In the genomic region with DNA sequence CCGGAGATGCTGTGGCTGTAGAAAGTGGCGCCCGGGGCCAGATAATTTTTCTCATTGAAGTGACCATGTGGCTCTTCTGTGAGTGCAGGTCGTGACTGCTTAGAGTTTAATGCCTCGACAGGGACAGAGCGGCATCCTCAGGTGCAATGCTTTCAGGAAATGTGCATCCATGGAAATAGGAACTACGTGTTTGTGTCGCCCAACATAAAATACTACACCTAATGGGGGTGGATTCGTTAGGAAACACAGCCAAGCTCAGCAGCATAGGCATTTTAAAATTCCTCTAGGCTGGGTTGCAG, we compare ENCODE assay signal across 8 mouse cellular contexts. TPM values are rescaled to one million over a fixed set of nuclear protein-coding genes. Genes with fewer than 3 reads are reported as not detected.
DNase-seq lines count a peak whose midpoint lies in the region; ATAC-seq and TF ChIP-seq lines count a peak whose summit lies in the region.

No protein-coding gene starts in this region.

- H3K4me1 ChIP-seq in kidney, adult 2 months (ENCODE audit: control insufficient read depth, insufficient read depth, low read length), result no peaks in the 10 kb centered on the region; the same call in 1 of the 2 replicates
- peaks cover 13% of the 10 kb centered on the region for H3K4me1 ChIP-seq in G1E (ENCODE audit: insufficient read depth, low read depth, low read length)
- H3K4me1 ChIP-seq in embryonic facial prominence, embryonic 13.5 days, result peaks cover 14% of the 10 kb centered on the region
- H3K4me1 ChIP-seq in intestine, postnatal 0 days (replicated peaks; ENCODE audit: control insufficient read depth, insufficient read depth, low read length), result no peaks in the 10 kb centered on the region
- H3K4me1 ChIP-seq in midbrain, embryonic 14.5 days (ENCODE audit: control insufficient read depth, insufficient read depth, low read length), result peaks cover 9% of the 10 kb centered on the region; the same call in 1 of the 2 replicates

- no peaks in the 10 kb centered on the region for H3K36me3 ChIP-seq in kidney, adult 2 months (ENCODE audit: control insufficient read depth, insufficient read depth, low read length)
- peaks cover 4% of the 10 kb centered on the region for H3K36me3 ChIP-seq in G1E (replicated peaks)
- H3K36me3 ChIP-seq in embryonic facial prominence, embryonic 13.5 days, result no peaks in the 10 kb centered on the region
- no peaks in the 10 kb centered on the region for H3K36me3 ChIP-seq in intestine, postnatal 0 days (ENCODE audit: control insufficient read depth, insufficient read depth)
- no peaks in the 10 kb centered on the region for H3K36me3 ChIP-seq in midbrain, embryonic 14.5 days (ENCODE audit: control insufficient read depth, insufficient read depth, low read length)

- no peak for DNase-seq in kidney, adult 2 months
- DNase-seq in kidney, postnatal 10 days, result no peak
- DNase-seq in G1E (ENCODE audit: low spot score), result no peak
- peak; percentile 79 for DNase-seq in midbrain, embryonic 14.5 days
- no peak for DNase-seq in thymus, postnatal 0 days (ENCODE audit: low spot score)

- no peak; the same call in 1 of the 2 replicates for TF ChIP-seq CTCF in kidney, adult 2 months (conservative IDR thresholded peaks at IDR 0.05; ENCODE audit: insufficient read depth, insufficient read length, low read depth, low read length)
- no peak for TF ChIP-seq CTCF in G1E (IDR thresholded peaks at IDR 0.05; ENCODE audit: low read depth, low read length)
- no peak for TF ChIP-seq CTCF in intestine, postnatal 0 days (IDR thresholded peaks at IDR 0.05; ENCODE audit: low read depth)

- H3K9ac ChIP-seq in embryonic facial prominence, embryonic 13.5 days, result peak overlapping the region; percentile 95
- peak overlapping the region; percentile 92 for H3K9ac ChIP-seq in intestine, postnatal 0 days (ENCODE audit: low read depth, low read length)
- H3K9ac ChIP-seq in midbrain, embryonic 14.5 days (replicated peaks; ENCODE audit: low read length), result peak overlapping the region; percentile 96

- peak overlapping the region; percentile 70 for H3K4me2 ChIP-seq in embryonic facial prominence, embryonic 13.5 days
- peak overlapping the region; percentile 67 for H3K4me2 ChIP-seq in intestine, postnatal 0 days (replicated peaks; ENCODE audit: low read depth)
- H3K4me2 ChIP-seq in midbrain, embryonic 14.5 days (ENCODE audit: low read length), result peak overlapping the region; percentile 63

- no peaks in the 10 kb centered on the region for H3K9me3 ChIP-seq in G1E (replicated peaks)
- no peaks in the 10 kb centered on the region for H3K9me3 ChIP-seq in embryonic facial prominence, embryonic 13.5 days
- H3K9me3 ChIP-seq in intestine, postnatal 0 days (ENCODE audit: control insufficient read depth), result no peaks in the 10 kb centered on the region
- no peaks in the 10 kb centered on the region for H3K9me3 ChIP-seq in midbrain, embryonic 14.5 days (ENCODE audit: control insufficient read depth, low read length)

- TF ChIP-seq POLR2A in kidney, adult 2 months (IDR thresholded peaks at IDR 0.05; ENCODE audit: low read depth, low read length), result no peak

- no peaks in the 10 kb centered on the region for H3K27me3 ChIP-seq in kidney, adult 2 months (replicated peaks; ENCODE audit: control insufficient read depth, insufficient read depth, low read length)
- H3K27me3 ChIP-seq in G1E (ENCODE audit: insufficient read depth, low read length), result no peaks in the 10 kb centered on the region
- H3K27me3 ChIP-seq in embryonic facial prominence, embryonic 13.5 days, result no peaks in the 10 kb centered on the region
- H3K27me3 ChIP-seq in intestine, postnatal 0 days (replicated peaks; ENCODE audit: control insufficient read depth, insufficient read depth, low read length), result no peaks in the 10 kb centered on the region
- H3K27me3 ChIP-seq in midbrain, embryonic 14.5 days (ENCODE audit: control insufficient read depth, insufficient read depth, low read length), result no peaks in the 10 kb centered on the region

- peak overlapping the region; percentile 98 for H3K4me3 ChIP-seq in kidney, adult 2 months (ENCODE audit: insufficient read depth, low read depth, low read length)
- H3K4me3 ChIP-seq in G1E (ENCODE audit: low read depth, low read length), result peak overlapping the region; percentile 93
- H3K4me3 ChIP-seq in embryonic facial prominence, embryonic 13.5 days, result peak overlapping the region; percentile 88
- H3K4me3 ChIP-seq in intestine, postnatal 0 days (ENCODE audit: low read depth, low read length), result peak overlapping the region; percentile 96
- H3K4me3 ChIP-seq in midbrain, embryonic 14.5 days (replicated peaks; ENCODE audit: low read depth, low read length), result peak overlapping the region; percentile 88

- WGBS in kidney, adult 2 months, result under 1% methylated on average over 9 of the region's 9 CpGs
- 0% methylated on average over 9 of the region's 9 CpGs for WGBS in embryonic facial prominence, embryonic 13.5 days
- under 1% methylated on average over 9 of the region's 9 CpGs for WGBS in intestine, postnatal 0 days
- WGBS in midbrain, embryonic 14.5 days, result under 1% methylated on average over 9 of the region's 9 CpGs

- ATAC-seq in G1E (ENCODE audit: extremely low read depth, insufficient number of reproducible peaks, low FRiP score, poor library complexity, severe bottlenecking), result no peak
- no peak for ATAC-seq in embryonic facial prominence, embryonic 13.5 days (ENCODE audit: insufficient number of reproducible peaks, insufficient read depth, low FRiP score, low TSS enrichment, low read depth)
- ATAC-seq in intestine, postnatal 0 days, result no peak
- ATAC-seq in midbrain, embryonic 14.5 days (ENCODE audit: low FRiP score, low TSS enrichment), result no peak
- ATAC-seq in monocyte, adult 5-6 weeks (replicated peaks; ENCODE audit: insufficient number of reproducible peaks, low FRiP score, low TSS enrichment, poor library complexity, severe bottlenecking), result no peak; the same call in 1 of the 2 replicates

- H3K27ac ChIP-seq in kidney, adult 2 months (ENCODE audit: insufficient read depth, low read depth, low read length), result peak overlapping the region; percentile 91
- H3K27ac ChIP-seq in embryonic facial prominence, embryonic 13.5 days, result peak overlapping the region; percentile 99
- peak overlapping the region; percentile 99 for H3K27ac ChIP-seq in intestine, postnatal 0 days (ENCODE audit: low read depth, low read length)
- H3K27ac ChIP-seq in midbrain, embryonic 14.5 days (replicated peaks; ENCODE audit: low read depth, low read length), result peak overlapping the region; percentile 100

RNA-seq across cellular contexts. Expression of a gene that starts 1.1 kb away (rescaled TPM):
- 8.7 and 11.8 TPM in 2 replicates for polyA plus RNA-seq in kidney, adult 2 months (2012; rRNA removed)
- total RNA-seq in G1E (2014; fragmentation: Nextera tagmentation), result 70.5 and 76.6 TPM in 2 replicates
- 35.0 and 44.0 TPM in 2 replicates for total RNA-seq in G1E (2017)
- polyA plus RNA-seq in G1E (2012), result 1.6 and 1.8 TPM in 2 replicates
- polyA plus RNA-seq in embryonic facial prominence, embryonic 13.5 days (2015; fragmentation: Nextera tagmentation; extraction: Ambion mirVana), result 21.5 and 23.5 TPM in 2 replicates
- polyA plus RNA-seq in intestine, postnatal 0 days (2015; fragmentation: Nextera tagmentation; extraction: Ambion mirVana), result 7.0 TPM in 2 replicates
- 64.1 and 68.1 TPM in 2 replicates for polyA plus RNA-seq in midbrain, embryonic 14.5 days (2014; fragmentation: Nextera tagmentation; extraction: Ambion mirVana)
- total RNA-seq in monocyte, adult 5-6 weeks (2017), result 15.5 to 32.1 TPM (median 16.0 TPM) in 3 replicates
- 12.4 and 13.2 TPM in 2 replicates for polyA plus RNA-seq in thymus, postnatal 0 days (2015; fragmentation: Nextera tagmentation; extraction: Ambion mirVana)
